Mouse (Mus musculus) stomach, postnatal 0 days (tissue): ENCODE results near the gene Mrpl58. TPM values are rescaled to one million over a fixed set of nuclear protein-coding genes. Genes with fewer than 3 reads are reported as not detected.
"Not testable (repeated sequence)": the region's sequence is repeated elsewhere in the genome, so short reads cannot be mapped to it uniquely, and the experiment has no call there.

Experiments
- ATAC-seq: fragments of 200-750 bp; cut with Nextera tagmentation; 2 replicates; pipeline ENCODE4 v1.8.0; 2017; ENCODE audit not compliant: low FRiP score, low TSS enrichment
- DNase-seq: peaks from one replicate; pipeline ENCODE4 v3.0.0-alpha.2; 2016; ENCODE audit warnings: low spot score
- H3K27ac ChIP-seq: fragments of 300-500 bp; sonication (generic); replicated peaks from 2 replicates; pipeline ENCODE4 v1.5.1; 2014; ENCODE audit warnings: mild to moderate bottlenecking, control low read depth
- H3K27me3 ChIP-seq: fragments of 300-500 bp; sonication (generic); 2 replicates; pipeline ENCODE4 v1.6.1; 2014; ENCODE audit warnings: low read length; ENCODE audit not compliant: control insufficient read depth, insufficient read depth
- H3K36me3 ChIP-seq: fragments of 300-500 bp; sonication (generic); 2 replicates; pipeline ENCODE4 v1.6.1; 2014; ENCODE audit warnings: low read length, mixed read lengths; ENCODE audit not compliant: control insufficient read depth, insufficient read depth
- H3K4me1 ChIP-seq: fragments of 300-500 bp; sonication (generic); replicated peaks from 2 replicates; pipeline ENCODE4 v1.6.1; 2014; ENCODE audit warnings: antibody characterized with exemption; ENCODE audit not compliant: control insufficient read depth, insufficient read depth
- H3K4me2 ChIP-seq: fragments of 300-500 bp; sonication (generic); replicated peaks from 2 replicates; pipeline ENCODE4 v1.6.1; 2014; ENCODE audit warnings: low read depth, mild to moderate bottlenecking, control low read depth, moderate library complexity
- H3K4me3 ChIP-seq: fragments of 300-500 bp; sonication (generic); 2 replicates; pipeline ENCODE4 v1.5.1; 2014; ENCODE audit warnings: low read depth, low read length, control low read depth
- H3K9ac ChIP-seq: fragments of 300-500 bp; sonication (generic); 2 replicates; pipeline ENCODE4 v1.6.1; 2014; ENCODE audit warnings: mild to moderate bottlenecking, low read length, control low read depth, mixed read lengths
- H3K9me3 ChIP-seq: fragments of 300-500 bp; sonication (generic); 2 replicates; pipeline ENCODE4 v1.6.1; 2016; ENCODE audit warnings: low read length; ENCODE audit not compliant: control insufficient read depth
- CTCF ChIP-seq: IDR thresholded peaks from 2 replicates; pipeline ENCODE4 v1.5.1; 2016; ENCODE audit warnings: antibody characterized with exemption, low read depth, mild to moderate bottlenecking, moderate library complexity
- EP300 ChIP-seq: optimal IDR thresholded peaks from 2 replicates; pipeline ENCODE3; 2016; ENCODE audit warnings: antibody characterized with exemption
- WGBS: fragments of 180-500 bp; shearing (Covaris S2); extraction: QIAGEN DNeasy Blood & Tissue Kit; methylation state at CpG from one replicate; pipeline ENCODE4 v1.1.7; 2014; 5-methylcytosine and 5-hydroxymethylcytosine counted together
- polyA plus RNA-seq: library from polyadenylated mRNA; unstranded; fragments of >200 nt; fragmentation: Nextera tagmentation; extraction: Ambion mirVana; gene quantifications from 2 replicates; pipeline ENCODE4 v1.2.1, GENCODE M21; 2015

Mrpl58 gene
- polyA plus RNA-seq, 1 experiment from 2014 or later, result 144 TPM

- Histone ChIP-seq H3K27me3 (no peaks in the 10 kb centered on the region), H3K36me3 (no peaks in the 10 kb centered on the region), H3K9ac (no peak overlapping the region), H3K4me1 (no peaks in the 10 kb centered on the region), H3K4me3 (no peak overlapping the region), H3K27ac (no peak overlapping the region), H3K4me2 (no peak overlapping the region), H3K9me3 (no peaks in the 10 kb centered on the region)
- WGBS, result 82% methylated on average over 8 of the region's 8 CpGs
- no peak for ATAC-seq
- no peak for DNase-seq
- no peak for TF ChIP-seq CTCF
- TF ChIP-seq EP300, result no peak
These were observed 48.3 kb downstream of the Mrpl58 start for GRCm38 (mm10) chr11:115451781-115452241.

GRCm38 (mm10) chr11:115452281-115452860, 48.8 kb downstream of the Mrpl58 start:
- 87% methylated on average over 7 of the region's 7 CpGs for WGBS
- H3K4me2 ChIP-seq, result no peak overlapping the region
- DNase-seq (no peak), ATAC-seq (no peak)
- no peak overlapping the region for H3K9ac ChIP-seq
- H3K4me3 ChIP-seq, result no peak overlapping the region
- H3K4me1 ChIP-seq, result no peaks in the 10 kb centered on the region
- H3K9me3 ChIP-seq, result no peaks in the 10 kb centered on the region
- H3K27ac ChIP-seq, result no peak overlapping the region
- no peaks in the 10 kb centered on the region for H3K36me3 ChIP-seq
- no peaks in the 10 kb centered on the region for H3K27me3 ChIP-seq
- TF ChIP-seq EP300, result no peak
- no peak for TF ChIP-seq CTCF

- Histone ChIP-seq H3K9ac (no peak overlapping the region), H3K4me1 (no peaks in the 10 kb centered on the region), H3K27me3 (no peaks in the 10 kb centered on the region), H3K4me3 (no peak overlapping the region), H3K27ac (peak overlapping the region; percentile 30; the same call in 1 of the 2 replicates), H3K36me3 (no peaks in the 10 kb centered on the region), H3K4me2 (no peak overlapping the region), H3K9me3 (no peaks in the 10 kb centered on the region)
- WGBS, result 50% methylated on average over 4 of the region's 4 CpGs
- TF ChIP-seq EP300, result no peak
- no peak for TF ChIP-seq CTCF
- ATAC-seq (no peak), DNase-seq (no peak)
These were observed 49.8 kb downstream of the Mrpl58 start for GRCm38 (mm10) chr11:115453306-115453705.

- not testable (repeated sequence) for H3K36me3 ChIP-seq, ATAC-seq, H3K9me3 ChIP-seq, H3K9ac ChIP-seq, H3K4me1 ChIP-seq, H3K27ac ChIP-seq, DNase-seq, H3K27me3 ChIP-seq, H3K4me2 ChIP-seq, H3K4me3 ChIP-seq
- TF ChIP-seq CTCF, result 0 out of 2 replicates have a peak, but pooled peaks have one; percentile 7
- 88% methylated on average over 6 of the region's 6 CpGs for WGBS
These were observed 51.3 kb downstream of the Mrpl58 start for GRCm38 (mm10) chr11:115454822-115455221.

- no peak for ATAC-seq
- H3K27me3 ChIP-seq, result no peaks in the 10 kb centered on the region
- no peak overlapping the region for H3K4me2 ChIP-seq
- no peaks in the 10 kb centered on the region for H3K4me1 ChIP-seq
- H3K9ac ChIP-seq, result no peak overlapping the region
- no peaks in the 10 kb centered on the region for H3K9me3 ChIP-seq
- no peaks in the 10 kb centered on the region for H3K36me3 ChIP-seq
- no peak overlapping the region for H3K4me3 ChIP-seq
- no peak overlapping the region for H3K27ac ChIP-seq
- no peak for TF ChIP-seq EP300
- TF ChIP-seq CTCF, result peak; percentile 41
- WGBS, result 88% methylated on average over 15 of the region's 15 CpGs
- no peak for DNase-seq
These were observed 52.1 kb downstream of the Mrpl58 start for GRCm38 (mm10) chr11:115455619-115456018.

GRCm38 (mm10) chr11:115456182-115456581, 52.6 kb downstream of the Mrpl58 start:
- H3K36me3 ChIP-seq, result no peaks in the 10 kb centered on the region
- peak; percentile 52 for DNase-seq
- 70% methylated on average over 4 of the region's 5 CpGs for WGBS
- no peaks in the 10 kb centered on the region for H3K9me3 ChIP-seq
- no peaks in the 10 kb centered on the region for H3K4me1 ChIP-seq
- no peaks in the 10 kb centered on the region for H3K27me3 ChIP-seq
- H3K4me3 ChIP-seq, result no peak overlapping the region
- H3K27ac ChIP-seq, result no peak overlapping the region
- H3K4me2 ChIP-seq, result no peak overlapping the region
- no peak for TF ChIP-seq CTCF
- no peak overlapping the region for H3K9ac ChIP-seq
- peak; percentile 51 for ATAC-seq
